Mouse (Mus musculus) kidney, postnatal 25 days (tissue): Measurements from ENCODE around the gene Ninj1.
A peak's percentile ranks its signal among the peaks of the same experiment; 100 is the strongest.

Experiments used
- DNase-seq, 2 experiments: peaks; one replicate each; pipeline ENCODE4 v3.0.0; 2021; ENCODE audit warnings: mixed read lengths in 2 of 2

Gene Ninj1

DNA sequence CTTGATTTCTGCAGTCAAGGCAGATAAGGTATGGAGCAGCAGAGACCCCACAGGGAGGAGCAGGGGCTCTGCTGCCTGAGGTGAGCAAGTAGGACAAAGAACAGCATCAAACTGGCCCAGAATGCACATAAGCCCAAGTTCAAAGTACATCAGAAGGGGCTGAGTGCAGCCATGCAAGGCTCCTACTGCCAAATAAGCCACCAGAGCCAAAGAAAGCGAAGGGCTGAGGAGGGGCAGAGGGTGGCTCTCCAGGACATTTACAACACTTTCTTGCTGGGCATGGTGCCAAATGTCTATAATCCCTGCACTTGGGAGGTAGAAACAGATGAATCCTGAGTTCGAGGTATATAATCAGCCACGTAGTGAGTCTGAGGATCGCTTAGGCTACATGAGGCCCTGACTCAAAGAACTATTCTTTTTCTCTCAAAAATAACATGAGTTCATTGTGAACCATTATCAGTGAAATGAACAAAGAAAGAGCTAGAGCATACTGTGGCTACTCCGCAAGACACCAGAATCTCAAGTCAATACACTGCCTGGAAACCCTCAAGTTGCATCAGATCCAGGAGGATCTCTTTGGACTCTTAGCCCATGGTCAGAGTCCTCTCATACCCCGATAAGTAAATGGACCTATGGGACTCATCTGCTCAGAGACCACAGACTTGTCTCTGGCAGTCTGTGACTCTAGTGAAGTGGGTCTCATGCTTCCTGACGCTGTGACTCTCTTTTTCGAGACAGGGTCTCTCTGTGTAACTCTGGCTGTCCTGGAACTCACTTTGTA lies 46.7 kb downstream of the Ninj1 start:
- peak; percentile 70 to 88 for DNase-seq

DNA sequence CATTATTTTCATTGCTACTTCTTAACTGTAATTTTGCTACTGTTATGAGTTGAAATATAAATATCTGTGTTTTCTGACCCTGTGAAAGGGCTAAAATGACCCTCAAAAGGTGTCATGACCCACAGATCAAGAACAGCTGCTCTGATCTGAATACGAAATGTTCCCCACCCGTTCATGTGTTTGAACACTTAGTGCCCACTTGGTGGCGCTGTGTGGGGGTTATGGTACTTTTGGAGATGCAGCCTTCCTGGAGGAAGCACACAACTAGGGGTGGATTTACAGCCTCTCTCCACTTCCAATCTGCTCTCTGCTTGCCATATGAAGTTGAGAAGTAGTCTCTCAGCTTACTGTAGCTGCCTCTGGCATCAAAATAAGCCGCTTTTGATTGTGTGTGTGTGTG lies 47.4 kb downstream of the Ninj1 start:
- DNase-seq, result no peak

- no peak for DNase-seq
These were observed 50.3 kb downstream of the Ninj1 start for GRCm38 (mm10) chr13:49237617-49238016.

DNA sequence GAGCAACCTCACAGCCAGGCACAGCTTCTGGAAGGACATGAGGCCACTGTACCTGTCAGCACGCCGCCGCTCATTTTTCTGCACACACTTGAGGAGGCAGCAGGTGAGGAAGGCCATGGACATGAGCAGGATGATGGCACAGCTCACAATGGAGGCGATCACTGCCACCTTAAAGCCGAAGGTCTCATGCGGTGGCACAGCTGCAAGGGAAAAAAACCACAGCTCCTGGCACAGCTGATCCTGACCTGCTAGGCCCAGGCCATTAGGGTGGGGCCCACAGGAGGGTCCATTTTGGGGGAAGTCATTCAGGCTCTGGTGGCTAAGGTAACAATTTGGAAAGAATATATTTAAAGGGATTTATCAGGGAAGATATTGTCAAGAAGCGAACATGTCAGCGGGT lies 51.5 kb downstream of the Ninj1 start:
- no peak for DNase-seq

DNA sequence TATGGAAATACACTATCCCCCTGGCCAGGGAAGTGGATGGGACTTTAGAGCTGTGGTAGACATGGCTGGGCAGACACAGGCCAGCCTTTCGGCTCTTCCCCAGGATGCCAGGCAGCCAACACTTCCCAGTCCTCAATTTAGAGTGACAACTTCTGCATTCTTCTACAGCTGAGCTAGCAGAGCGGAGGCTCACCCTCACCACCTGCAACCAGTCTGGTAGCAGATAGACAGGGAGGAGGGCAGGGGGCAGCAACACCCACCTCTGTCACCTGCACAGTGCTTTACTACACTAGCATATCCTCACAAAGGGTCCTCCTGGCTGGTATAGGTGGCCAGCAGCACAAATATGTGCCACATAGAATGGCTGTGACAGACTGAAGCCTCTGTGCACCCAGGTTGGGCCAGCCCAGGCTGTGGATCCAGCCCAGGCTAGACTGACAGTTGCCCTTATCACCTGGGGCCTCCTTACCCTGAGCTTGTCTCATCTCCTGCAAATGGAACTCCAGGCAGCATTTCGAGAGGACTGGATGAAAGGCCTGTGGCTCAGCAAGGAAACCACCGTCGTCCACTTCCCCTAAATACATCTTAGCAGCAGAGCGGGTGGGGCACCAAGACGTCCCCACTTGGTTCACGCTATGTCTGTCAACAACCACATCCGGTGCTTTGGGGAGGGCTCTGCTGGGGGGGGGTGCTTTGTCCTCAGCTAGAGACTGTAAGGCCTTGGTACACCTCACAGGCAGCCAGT lies 55.2 kb downstream of the Ninj1 start:
- peak in 1 of 2 experiments; percentile 55 for DNase-seq

DNA sequence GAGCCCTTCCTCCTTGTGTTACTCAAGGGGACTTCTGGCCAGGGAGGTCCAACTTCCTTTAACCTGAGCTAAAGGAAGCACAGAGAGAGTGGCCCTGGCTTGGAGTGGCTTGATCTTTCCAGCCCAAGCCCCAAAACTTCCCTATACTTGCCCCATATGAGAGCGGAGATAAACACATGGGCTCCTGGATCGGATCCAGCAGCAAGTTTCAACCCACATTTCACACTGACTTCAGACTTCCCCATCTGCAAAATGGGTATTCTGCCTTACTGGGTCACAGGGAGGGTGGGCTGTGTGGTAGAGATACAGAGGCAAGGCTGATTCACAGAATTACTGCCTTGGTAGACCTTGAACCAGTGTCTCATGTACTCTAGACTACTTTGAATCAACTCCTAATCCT lies 56.2 kb downstream of the Ninj1 start:
- no peak for DNase-seq

GRCm38 (mm10) chr13:49245251-49245650 lies 58.0 kb downstream of the Ninj1 start:
- DNase-seq, result peak; percentile 79 to 94
